Comparison of ENCODE assay signal across 9 mouse cellular contexts in the genomic region with DNA sequence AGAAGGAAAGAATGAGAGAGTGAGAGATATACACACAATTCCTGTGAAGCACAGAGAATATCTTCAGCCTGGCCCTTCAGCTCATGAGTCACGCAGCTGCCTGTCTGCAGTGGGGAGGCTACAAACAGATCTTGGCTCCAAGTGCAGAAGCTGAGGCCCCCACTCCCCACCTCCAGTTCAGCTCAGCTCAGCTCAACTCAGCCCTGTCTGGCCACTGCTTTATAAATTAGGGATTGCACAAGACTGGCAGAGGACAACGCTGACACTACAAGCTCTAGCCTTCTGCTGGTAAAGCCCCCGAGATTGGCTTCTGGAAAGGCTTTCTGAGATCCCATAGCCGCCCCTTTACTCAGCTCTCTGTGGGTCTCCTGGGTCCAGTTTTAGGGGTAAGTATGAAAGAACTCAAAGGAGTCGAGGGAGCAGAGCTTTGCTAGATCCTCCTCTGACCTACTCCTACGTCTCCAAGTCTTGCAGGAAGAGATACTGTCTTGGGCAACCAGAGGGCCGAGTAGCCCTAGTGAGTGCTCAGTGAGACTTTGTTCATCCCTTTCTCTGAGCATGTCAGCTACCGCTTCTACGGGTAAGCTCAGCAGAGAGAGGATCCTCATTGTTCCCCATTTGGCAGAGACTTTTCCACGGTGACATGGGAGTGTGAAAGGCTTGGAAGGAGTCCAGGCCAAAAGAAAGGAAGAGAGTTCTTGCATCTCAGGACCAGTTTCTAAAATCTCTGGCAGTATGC. TPM values are rescaled to one million over a fixed set of nuclear protein-coding genes. Genes with fewer than 3 reads are reported as not detected.
DNase-seq lines count a peak whose midpoint lies in the region; ATAC-seq and TF ChIP-seq lines count a peak whose summit lies in the region.
"Had no signal": no experiment of that assay in that cellular context is flagged by ENCODE, and none has a peak within 500 bp of the region (broad histone marks: within the 10 kb centered on the region; RNA-seq: fewer than 3 reads in every experiment).

No protein-coding gene starts in this region.

- H3K27ac ChIP-seq in lung, embryonic 15.5 days: peak overlapping the region; percentile 83
- H3K27ac ChIP-seq in brown adipose tissue, adult 24 weeks (replicated peaks; ENCODE audit: low read depth, low read length): peak overlapping the region; percentile 73
- peak overlapping the region; percentile 46; the same call in 1 of the 2 replicates for H3K27ac ChIP-seq in heart, embryonic 11.5 days (ENCODE audit: low read depth, low read length)

- WGBS in lung, embryonic 15.5 days: 55% methylated on average over 10 of the region's 10 CpGs
- WGBS in heart, embryonic 11.5 days (ENCODE audit: insufficient replicate concordance): 79% methylated on average over 10 of the region's 10 CpGs

- TF ChIP-seq POLR2A in myocyte (IDR thresholded peaks at IDR 0.05; ENCODE audit: insufficient read length, low read depth): no peak

- H3ac ChIP-seq in myocyte (ENCODE audit: control insufficient read depth, insufficient read length): no peak overlapping the region

- H3K4me3 ChIP-seq in lung, embryonic 15.5 days: no peak overlapping the region
- no peak overlapping the region for H3K4me3 ChIP-seq in brown adipose tissue, adult 24 weeks (ENCODE audit: insufficient read depth, low read depth, low read length)
- H3K4me3 ChIP-seq in heart, embryonic 11.5 days (ENCODE audit: low read depth, low read length): no peak overlapping the region
- no peak overlapping the region for H3K4me3 ChIP-seq in myocyte

- no peaks in the 10 kb centered on the region for H3K79me2 ChIP-seq in myocyte (ENCODE audit: control insufficient read depth, insufficient read depth)

- DNase-seq in lung, postnatal 14 days: no peak
- DNase-seq in cerebellum, adult 11-12 months: no peak
- no peak for DNase-seq in thymus, postnatal 0 days (ENCODE audit: low spot score)
- DNase-seq: left cerebral cortex, postnatal 4 days had no signal

- ATAC-seq in lung, embryonic 15.5 days (ENCODE audit: borderline replicate concordance, extremely low read depth, low FRiP score, low TSS enrichment): peak; percentile 91
- no peak for ATAC-seq in heart, embryonic 11.5 days (replicated peaks; ENCODE audit: insufficient number of reproducible peaks, low FRiP score, low TSS enrichment)
- ATAC-seq in megakaryocyte, adult 5-6 weeks (ENCODE audit: poor library complexity, severe bottlenecking): no peak

- no peaks in the 10 kb centered on the region for H3K27me3 ChIP-seq in lung, embryonic 15.5 days
- no peaks in the 10 kb centered on the region for H3K27me3 ChIP-seq in heart, embryonic 11.5 days (ENCODE audit: control insufficient read depth, insufficient read depth, low read length)
- no peaks in the 10 kb centered on the region for H3K27me3 ChIP-seq in myocyte (ENCODE audit: control insufficient read depth, insufficient read depth, insufficient read length)

- peaks cover 48% of the 10 kb centered on the region for H3K36me3 ChIP-seq in lung, embryonic 15.5 days
- H3K36me3 ChIP-seq in heart, embryonic 11.5 days (ENCODE audit: control insufficient read depth, insufficient read depth, low read length): peaks cover 14% of the 10 kb centered on the region
- peaks cover 22% of the 10 kb centered on the region for H3K36me3 ChIP-seq in myocyte (ENCODE audit: control insufficient read depth, insufficient read depth)

- H3K4me2 ChIP-seq in lung, embryonic 15.5 days: no peak overlapping the region
- H3K4me2 ChIP-seq in heart, embryonic 11.5 days: no peak overlapping the region
- H3K4me2 ChIP-seq in myocyte (ENCODE audit: low read depth): peak overlapping the region; percentile 62

- peaks cover 19% of the 10 kb centered on the region for H3K4me1 ChIP-seq in lung, embryonic 15.5 days
- H3K4me1 ChIP-seq in brown adipose tissue, adult 24 weeks (ENCODE audit: control insufficient read depth, insufficient read depth, insufficient read length, low read length): peaks cover 55% of the 10 kb centered on the region
- 0 out of 2 replicates have a peak, but pooled peaks cover 10% of the 10 kb centered on the region for H3K4me1 ChIP-seq in heart, embryonic 11.5 days (ENCODE audit: control insufficient read depth, insufficient read depth, low read length)

- no peak overlapping the region for H3K9ac ChIP-seq in lung, embryonic 15.5 days
- H3K9ac ChIP-seq in heart, embryonic 11.5 days (ENCODE audit: low read depth, low read length): no peak overlapping the region

- no peaks in the 10 kb centered on the region for H3K9me3 ChIP-seq in lung, embryonic 15.5 days
- H3K9me3 ChIP-seq in heart, embryonic 11.5 days (replicated peaks; ENCODE audit: control insufficient read depth, low read length): no peaks in the 10 kb centered on the region

TF ChIP-seq in myocyte, 11 proteins besides CTCF, POLR2A, EP300 and RAD21:
- peak; percentile 59; the same call in 1 of the 2 replicates for TF ChIP-seq CEBPB (IDR thresholded peaks at IDR 0.05; ENCODE audit: insufficient read depth, poor library complexity, severe bottlenecking)
- no peak for TF ChIP-seq TCF12 (IDR thresholded peaks at IDR 0.05; ENCODE audit: insufficient read depth, poor library complexity, severe bottlenecking)

RNA-seq across cellular contexts. Expression of a gene that starts 26.5 kb away (rescaled TPM):
- polyA plus RNA-seq in lung, embryonic 15.5 days (2015; fragmentation: Nextera tagmentation; extraction: Ambion mirVana): 136 and 146 TPM in 2 replicates
- polyA plus RNA-seq in brown adipose tissue, adult 24 weeks (2012; ENCODE audit: insufficient read depth, insufficient read length, missing spikeins): 113 and 190 TPM in 2 replicates
- 88.2 and 106 TPM in 2 replicates for polyA plus RNA-seq in heart, embryonic 11.5 days (2014; fragmentation: Nextera tagmentation; extraction: Ambion mirVana)
- polyA plus RNA-seq in myocyte (2012; fragmentation: generic; extraction: Trizol): 1,271 TPM
- total RNA-seq in megakaryocyte, adult 5-6 weeks (2015): 370 and 392 TPM in 2 replicates
- total RNA-seq in megakaryocyte, adult 5-6 weeks (2017): 556 and 612 TPM in 2 replicates
- polyA plus RNA-seq in thymus, postnatal 0 days (2015; fragmentation: Nextera tagmentation; extraction: Ambion mirVana): 171 and 173 TPM in 2 replicates

RNA-seq across cellular contexts. Expression of a gene that starts 37.5 kb away (rescaled TPM):
- 0.02 and 0.03 TPM in 2 replicates for polyA plus RNA-seq in lung, embryonic 15.5 days (2015; fragmentation: Nextera tagmentation; extraction: Ambion mirVana)
- 0.38 TPM in 1 of 2 replicates, not detected in the other for polyA plus RNA-seq in brown adipose tissue, adult 24 weeks (2012; ENCODE audit: insufficient read depth, insufficient read length, missing spikeins)
- 0.03 and 0.04 TPM in 2 replicates for polyA plus RNA-seq in heart, embryonic 11.5 days (2014; fragmentation: Nextera tagmentation; extraction: Ambion mirVana)
- polyA plus RNA-seq in myocyte (2012; fragmentation: generic; extraction: Trizol): 0.55 TPM
- 0.11 TPM in 1 of 2 replicates, not detected in the other for total RNA-seq in megakaryocyte, adult 5-6 weeks (2015)
- 0.08 TPM in 1 of 2 replicates, not detected in the other for total RNA-seq in megakaryocyte, adult 5-6 weeks (2017)
- 0.03 and 0.07 TPM in 2 replicates for polyA plus RNA-seq in thymus, postnatal 0 days (2015; fragmentation: Nextera tagmentation; extraction: Ambion mirVana)
